Mouse (Mus musculus): ENCODE measurements around the gene Cd8a. TPM values are rescaled to one million over a fixed set of nuclear protein-coding genes. Genes with fewer than 3 reads are reported as not detected.

Gene Cd8a
- not detected for polyA plus RNA-seq (2012; fragmentation: generic; extraction: Trizol)

GRCm38 (mm10) chr6:71373249-71373775 is at the start of gene Cd8a:
Gene Cd8a (plus strand): TSS chr6:71373427.

Other genes starting within 250 kb of the Cd8a start
- under 1 TPM; 0.06 to 0.70 TPM for gene Thnsl2, start 229.0 kb upstream of the Cd8a start, polyA plus RNA-seq (2012; fragmentation: generic; extraction: Trizol)
- not detected for gene Fabp1, start 173.6 kb upstream of the Cd8a start, polyA plus RNA-seq (2012; fragmentation: generic; extraction: Trizol)
- 1 to 10 TPM; 1.6 to 9.1 TPM for gene Krcc1, start 101.8 kb upstream of the Cd8a start, polyA plus RNA-seq (2012; fragmentation: generic; extraction: Trizol)
- gene Smyd1, start 51.2 kb upstream of the Cd8a start, polyA plus RNA-seq (2012; fragmentation: generic; extraction: Trizol) = under 1 TPM in 1 of 2 experiments, not detected in 1; 0.08 TPM
- not detected for gene Cd8b1, start 50.6 kb upstream of the Cd8a start, polyA plus RNA-seq (2012; fragmentation: generic; extraction: Trizol)
- 1 to 10 TPM in 1 of 2 experiments, under 1 TPM in 1; 0.23 to 9.2 TPM for gene Rmnd5a, start 67.2 kb downstream of the Cd8a start, polyA plus RNA-seq (2012; fragmentation: generic; extraction: Trizol)
- gene Rnf103, start 120.5 kb downstream of the Cd8a start, polyA plus RNA-seq (2012; fragmentation: generic; extraction: Trizol) = 1 to 10 TPM in 1 of 2 experiments, under 1 TPM in 1; 0.55 to 7.4 TPM
- gene Chmp3, start 170.4 kb downstream of the Cd8a start, polyA plus RNA-seq (2012; fragmentation: generic; extraction: Trizol) = 10 to 100 TPM; 14.4 to 59.0 TPM

Data from C3H10T1/2 (cell line).